In genomic region chr14:14781169-14781568, GRCm38 (mm10) we compare ENCODE assay signal across 22 mouse cellular contexts. TPM values are rescaled to one million over a fixed set of nuclear protein-coding genes. Genes with fewer than 3 reads are reported as not detected.
"Had no signal": no experiment of that assay in that cellular context is flagged by ENCODE, and none has a peak within 500 bp of the region (broad histone marks: within the 10 kb centered on the region; RNA-seq: fewer than 3 reads in every experiment).

No protein-coding gene starts in this region.

- H3K4me1 ChIP-seq: midbrain, embryonic 10.5 days; midbrain, embryonic 12.5 days; neural tube, embryonic 12.5 days; stomach, embryonic 15.5 days had no signal

- H3K9me3 ChIP-seq: midbrain, embryonic 10.5 days; midbrain, embryonic 12.5 days; neural tube, embryonic 12.5 days; stomach, embryonic 15.5 days had no signal

- H3K9ac ChIP-seq: liver, embryonic 14.5 days; lung, embryonic 14.5 days; midbrain, embryonic 12.5 days; neural tube, embryonic 12.5 days; stomach, embryonic 15.5 days had no signal

- ATAC-seq: midbrain, embryonic 16.5 days had no signal

- H3K4me2 ChIP-seq: lung, embryonic 14.5 days; midbrain, embryonic 12.5 days; neural tube, embryonic 12.5 days; stomach, embryonic 15.5 days had no signal

- DNase-seq: lung, adult 18-20 months; lung, embryonic 14.5 days; lung, postnatal 10 days; lung, postnatal 4 days; midbrain, embryonic 14.5 days; retina, postnatal 1 day; right cerebral cortex, adult 18-20 months; right cerebral cortex, postnatal 25 days; right cerebral cortex, postnatal 4 days; spleen, adult 18-20 months; thymus, adult 2 months; thymus, postnatal 25 days; thymus, postnatal 4 days had no signal

- H3K27me3 ChIP-seq: midbrain, embryonic 12.5 days; neural tube, embryonic 12.5 days; stomach, embryonic 15.5 days had no signal

- H3K27ac ChIP-seq: liver, embryonic 14.5 days; midbrain, embryonic 10.5 days; midbrain, embryonic 12.5 days; neural tube, embryonic 12.5 days; stomach, embryonic 15.5 days; stomach, postnatal 0 days had no signal

- H3K4me3 ChIP-seq: midbrain, embryonic 10.5 days; midbrain, embryonic 12.5 days; neural tube, embryonic 12.5 days; stomach, embryonic 15.5 days had no signal

RNA-seq across cellular contexts. Expression of gene Nek10, which starts 22.0 kb away (rescaled TPM):
- polyA plus RNA-seq: liver, embryonic 16.5 days; midbrain, embryonic 10.5 days; neural tube, embryonic 12.5 days; small intestine, adult 2 months had no signal
